Mouse (Mus musculus) ES-E14 (cell line): ENCODE data around the gene Gm11627. TPM values are rescaled to one million over a fixed set of nuclear protein-coding genes. Genes with fewer than 3 reads are reported as not detected.

Experiments used
- DNase-seq: peaks from one replicate; pipeline ENCODE4 v3.0.0-alpha.2; 2013; ENCODE audit warnings: low read depth, low spot score
- H3K27ac ChIP-seq: 2 replicates; pipeline ENCODE4 v1.5.1; 2012; ENCODE audit warnings: low read depth, mild to moderate bottlenecking, low read length, moderate library complexity, mixed read lengths; ENCODE audit not compliant: poor library complexity, insufficient read depth, severe bottlenecking
- H3K36me3 ChIP-seq: 2 replicates; pipeline ENCODE4 v1.6.1; 2012; ENCODE audit warnings: mild to moderate bottlenecking, low read length, moderate library complexity, mixed read lengths; ENCODE audit not compliant: control insufficient read depth, poor library complexity, insufficient read depth, severe bottlenecking
- H3K4me1 ChIP-seq, 2 experiments: fragments of 150-350 bp in 1 of 2; sonication (generic) in 1 of 2; 2 replicates each; pipeline ENCODE4 v1.6.1; 2012; ENCODE audit warnings: low read length in 2 of 2, mild to moderate bottlenecking in 1 of 2, mixed read lengths in 1 of 2; ENCODE audit not compliant: control insufficient read depth in 2 of 2, insufficient read depth in 2 of 2, poor library complexity in 1 of 2
- H3K4me3 ChIP-seq, 2 experiments: fragments of 150-350 bp in 1 of 2; sonication (generic) in 1 of 2; 2 replicates each; pipeline ENCODE4 v1.5.1; 2012; ENCODE audit warnings: low read length in 2 of 2, low read depth in 1 of 2, mild to moderate bottlenecking in 1 of 2, mixed read lengths in 1 of 2; ENCODE audit not compliant: insufficient read depth in 1 of 2, poor library complexity in 1 of 2, severe bottlenecking in 1 of 2
- H3K9ac ChIP-seq: 2 replicates; pipeline ENCODE4 v1.6.1; 2012; ENCODE audit warnings: low read depth, mild to moderate bottlenecking, low read length, mixed read lengths; ENCODE audit not compliant: poor library complexity, insufficient read depth, severe bottlenecking
- H3K9me3 ChIP-seq: fragments of 150-350 bp; sonication (generic); 2 replicates; pipeline ENCODE4 v1.6.1; 2012; ENCODE audit warnings: low read depth, mild to moderate bottlenecking, low read length; ENCODE audit not compliant: control insufficient read depth, insufficient read depth
- CHD2 ChIP-seq: IDR thresholded peaks from 2 replicates; pipeline ENCODE4 v1.6.1; 2014; ENCODE audit warnings: mild to moderate bottlenecking, low read depth, low read length, inconsistent platforms
- HCFC1 ChIP-seq: IDR thresholded peaks from 2 replicates; pipeline ENCODE4 v1.6.1; 2012; ENCODE audit warnings: low read length, inconsistent platforms, borderline replicate concordance; ENCODE audit not compliant: insufficient read depth
- MAFK ChIP-seq: IDR thresholded peaks from 2 replicates; pipeline ENCODE4 v1.6.1; 2014; ENCODE audit warnings: mild to moderate bottlenecking, low read depth, low read length, inconsistent platforms; ENCODE audit not compliant: insufficient read depth
- ZC3H11A ChIP-seq: IDR thresholded peaks from 2 replicates; pipeline ENCODE4 v1.6.1; 2012; ENCODE audit warnings: low read depth, mild to moderate bottlenecking, inconsistent platforms, low read length, borderline replicate concordance
- ZNF384 ChIP-seq: IDR thresholded peaks from 2 replicates; pipeline ENCODE4 v1.6.1; 2012; ENCODE audit warnings: low read depth, low read length, inconsistent platforms
- in situ Hi-C, 2 experiments: fragments of 600-800 bp; cut with MboI; formaldehyde crosslinking; loops; one replicate each; pipeline ENCODE4 v1.15.1; 2025; ENCODE audit warnings: low sequenced_read_pairs in 2 of 2, inconsistent platforms in 1 of 2; ENCODE audit not compliant: unreplicated experiment in 2 of 2
- total RNA-seq: library from RNA; depleted of rRNA; stranded (reverse); fragments of 300-350 nt; gene quantifications from 2 replicates; pipeline ENCODE4 v1.2.3, GENCODE M21; 2012

Gm11627 gene
- total RNA-seq, 1 experiment: 7.5 TPM

DNA sequence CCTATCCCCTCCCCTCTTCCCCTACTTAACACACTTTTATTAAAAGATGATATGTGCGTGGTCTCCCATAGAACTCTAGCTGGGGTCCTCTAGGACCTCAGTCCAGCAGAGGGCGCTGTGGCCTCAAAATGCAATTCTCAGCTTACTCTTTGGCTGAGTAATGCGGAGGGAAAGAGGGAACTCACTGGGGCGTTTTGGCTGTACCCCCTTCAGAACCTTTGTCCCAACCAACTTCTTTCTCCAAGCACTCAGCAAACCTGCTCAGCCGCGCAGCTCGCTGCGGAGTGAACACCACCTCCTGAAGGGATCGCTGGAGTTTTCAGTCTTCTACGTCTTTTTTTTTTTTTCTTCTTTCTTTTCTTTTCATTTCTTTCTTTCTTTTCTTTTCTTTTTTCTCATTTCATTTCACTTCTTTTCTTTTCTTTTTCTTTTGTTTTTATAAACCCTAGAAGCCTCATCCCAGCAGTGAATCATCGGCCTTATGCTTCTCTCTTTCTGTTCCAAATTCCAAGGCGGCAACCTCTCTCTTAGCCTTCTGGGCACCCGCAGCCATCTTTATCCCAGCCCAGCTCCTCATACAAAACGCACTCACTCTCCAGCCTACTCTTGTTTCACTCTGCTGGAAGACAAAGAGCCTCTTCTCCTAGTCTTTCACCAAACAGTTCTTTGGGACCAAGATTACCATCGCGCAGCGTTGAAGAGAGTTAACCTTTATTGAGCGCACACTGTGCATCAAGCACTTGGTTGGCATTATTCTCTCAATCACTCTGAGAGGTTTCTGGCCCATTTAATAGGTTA lies 6.2 kb downstream of the Gm11627 start:
- TF ChIP-seq HCFC1 (no peak), MAFK (no peak), ZNF384 (peak; percentile 58; the same call in 1 of the 2 replicates), ZC3H11A (no peak)
- Histone ChIP-seq H3K4me3 (peak overlapping the region; percentile 41 to 49; a peak in 3 of 4 replicates), H3K9me3 (no peaks in the 10 kb centered on the region), H3K36me3 (no peaks in the 10 kb centered on the region), H3K9ac (peak overlapping the region; percentile 54; the same call in 1 of the 2 replicates), H3K4me1 (peaks cover 2 to 12% of the 10 kb centered on the region in 2 experiments; a peak in 2 of 4 replicates), H3K27ac (no peak overlapping the region; the same call in 1 of the 2 replicates)
- peak; percentile 88 for DNase-seq
- in situ Hi-C loops: no loop called here

DNA sequence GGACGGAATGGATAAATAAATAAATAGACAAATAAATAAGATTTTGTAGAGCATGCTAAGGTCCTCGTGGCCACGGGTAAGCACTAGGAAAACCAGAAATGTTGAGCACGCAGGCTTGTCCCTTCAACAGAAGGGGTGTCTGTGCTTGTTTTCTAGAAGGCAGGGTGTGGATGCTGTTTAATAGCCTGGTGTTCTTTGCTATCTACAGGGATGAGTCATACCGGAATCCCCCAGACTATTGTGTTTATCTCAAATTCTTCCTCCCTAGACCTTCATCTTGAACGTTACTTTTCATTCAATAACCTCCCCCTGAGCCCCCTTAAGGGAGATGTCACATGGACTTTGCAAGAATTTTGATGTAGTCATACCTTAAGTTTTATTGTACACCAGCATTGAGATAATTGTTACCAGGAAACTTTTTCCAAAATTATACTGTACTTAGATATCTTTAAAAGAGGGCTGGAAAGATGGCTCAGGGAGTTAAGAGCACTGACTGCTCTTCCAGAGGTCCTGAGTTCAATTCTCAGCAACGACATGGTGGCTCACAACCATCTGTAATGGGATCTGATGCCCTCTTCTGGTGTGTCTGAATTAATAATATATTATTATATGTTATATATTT lies 10.4 kb downstream of the Gm11627 start:
- no peak for DNase-seq

DNA sequence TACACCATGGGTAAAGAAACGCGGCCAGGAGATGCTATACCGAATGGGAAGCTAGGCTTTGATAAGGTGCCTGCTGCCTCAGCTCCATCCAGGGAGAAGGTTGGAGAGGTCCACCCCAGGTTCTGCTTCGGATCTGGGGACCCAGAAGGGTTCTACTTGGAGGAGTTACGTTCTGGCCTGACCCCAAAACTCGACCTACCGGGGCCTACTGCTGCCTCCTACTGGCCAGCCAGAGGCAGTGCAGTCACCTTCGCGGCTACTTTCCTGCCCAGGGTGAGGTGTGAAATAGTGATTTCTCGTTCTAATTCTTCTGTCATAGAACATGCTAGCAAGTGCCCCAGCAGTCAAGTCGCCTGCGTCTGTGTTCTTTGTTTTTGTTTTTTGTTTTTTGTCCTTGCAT lies 11.1 kb downstream of the Gm11627 start:
- in situ Hi-C loops: loop anchor here in 1 of 2 experiments (5.0 kb wide), 1 partner anchor 84 kb away; no protein-coding TSS in a partner anchor
- Histone ChIP-seq H3K27ac (no peak overlapping the region), H3K4me3 (no peak overlapping the region), H3K9me3 (no peaks in the 10 kb centered on the region), H3K9ac (no peak overlapping the region), H3K4me1 (no peaks in the 10 kb centered on the region; a peak in 1 of 4 replicates), H3K36me3 (no peaks in the 10 kb centered on the region)
- TF ChIP-seq ZNF384 (no peak), ZC3H11A (no peak), CHD2 (no peak), HCFC1 (no peak), MAFK (no peak)
- no peak for DNase-seq

More for the DNA sequence above, 10.4 kb downstream of the Gm11627 start:
- Histone ChIP-seq H3K36me3 (no peaks in the 10 kb centered on the region), H3K4me1 (peaks cover 0 to 2% of the 10 kb centered on the region in 2 experiments; a peak in 1 of 4 replicates), H3K9ac (no peak overlapping the region), H3K9me3 (no peaks in the 10 kb centered on the region), H3K4me3 (no peak overlapping the region), H3K27ac (no peak overlapping the region)
- in situ Hi-C loops: loop anchor here in 1 of 2 experiments (5.0 kb wide), 1 partner anchor 83 kb away; no protein-coding TSS in a partner anchor
- no peak for TF ChIP-seq ZC3H11A
- TF ChIP-seq MAFK: no peak
- TF ChIP-seq ZNF384: no peak
- TF ChIP-seq CHD2: no peak
- no peak for TF ChIP-seq HCFC1

DNA sequence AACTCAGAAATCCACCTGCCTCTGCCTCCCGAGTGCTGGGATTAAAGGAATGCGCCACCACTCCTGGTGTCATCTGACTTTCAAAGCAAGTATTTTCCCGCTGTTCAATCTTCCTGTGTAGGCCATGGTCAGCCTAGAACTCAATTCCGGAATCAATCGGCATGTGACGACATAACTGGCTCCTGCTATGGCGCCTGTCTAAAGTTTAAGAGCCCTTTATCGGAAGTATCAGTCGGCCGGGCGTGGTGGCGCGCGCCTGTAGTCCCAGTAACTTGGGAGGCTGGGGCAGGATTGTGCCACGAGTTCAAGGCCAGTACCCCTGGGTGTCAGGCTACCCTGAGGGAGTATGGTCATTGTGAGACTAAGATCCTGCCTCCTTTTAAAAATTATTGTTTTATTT lies 11.5 kb downstream of the Gm11627 start:
- no peak for DNase-seq
- in situ Hi-C loops: loop anchor here in 1 of 2 experiments (5.0 kb wide), 1 partner anchor 85 kb away; no protein-coding TSS in a partner anchor
- H3K27ac ChIP-seq: no peak overlapping the region

More for the DNA sequence above, 11.5 kb downstream of the Gm11627 start:
- Histone ChIP-seq H3K36me3 (no peaks in the 10 kb centered on the region), H3K4me3 (no peak overlapping the region), H3K4me1 (peaks cover 0 to 3% of the 10 kb centered on the region in 2 experiments; a peak in 2 of 4 replicates), H3K9me3 (no peaks in the 10 kb centered on the region), H3K9ac (no peak overlapping the region)
- no peak for TF ChIP-seq CHD2
- no peak for TF ChIP-seq ZC3H11A
- no peak for TF ChIP-seq HCFC1
- no peak for TF ChIP-seq ZNF384
- no peak for TF ChIP-seq MAFK
